Mouse (Mus musculus) layer of hippocampus, adult 9-11 months (tissue): ENCODE results near the gene Dmap1.

Experiments
- DNase-seq: peaks from one replicate; pipeline ENCODE4 v3.0.0; 2022

Dmap1 gene

GRCm38 (mm10) chr4:117681931-117682461 lies at the start of gene Dmap1:
Gene Dmap1, minus strand, starts transcription at chr4:117682273.
- peak; percentile 79 for DNase-seq

GRCm38 (mm10) chr4:117724112-117724511 lies 42.0 kb upstream of the Dmap1 start, which contains the start of gene Gm12845:
Gene Gm12845, plus strand, starts transcription at chr4:117724412.
- DNase-seq: no peak

- no peak for DNase-seq
Observed at GRCm38 (mm10) chr4:117713303-117714098, 31.4 kb upstream of the Dmap1 start.

- no peak for DNase-seq
Observed at GRCm38 (mm10) chr4:117712314-117712713, 30.2 kb upstream of the Dmap1 start.

GRCm38 (mm10) chr4:117708780-117709550 lies 26.9 kb upstream of the Dmap1 start:
- DNase-seq: no peak

- no peak for DNase-seq
Observed at GRCm38 (mm10) chr4:117705361-117705760, 23.3 kb upstream of the Dmap1 start.

- no peak for DNase-seq
Observed at GRCm38 (mm10) chr4:117686354-117686753, 4.3 kb upstream of the Dmap1 start.

GRCm38 (mm10) chr4:117683048-117683768 lies 1.1 kb upstream of the Dmap1 start:
- no peak for DNase-seq

- DNase-seq: no peak
Observed at GRCm38 (mm10) chr4:117682463-117682862, 390 bp upstream of the Dmap1 start.

- DNase-seq: no peak
Observed at GRCm38 (mm10) chr4:117680963-117681362, 1.1 kb downstream of the Dmap1 start.

GRCm38 (mm10) chr4:117676903-117677302 lies 5.2 kb downstream of the Dmap1 start:
- peak; percentile 67 for DNase-seq

GRCm38 (mm10) chr4:117673901-117674300 lies 8.2 kb downstream of the Dmap1 start:
- no peak for DNase-seq

- DNase-seq: no peak
Observed at GRCm38 (mm10) chr4:117672042-117672441, 10.0 kb downstream of the Dmap1 start.

GRCm38 (mm10) chr4:117669874-117670273 lies 12.2 kb downstream of the Dmap1 start:
- DNase-seq: no peak

- DNase-seq: no peak
Observed at GRCm38 (mm10) chr4:117666054-117666453, 16.0 kb downstream of the Dmap1 start.

- peak; percentile 61 for DNase-seq
Observed at GRCm38 (mm10) chr4:117665531-117665930, 16.5 kb downstream of the Dmap1 start.

GRCm38 (mm10) chr4:117664411-117665137 lies 17.5 kb downstream of the Dmap1 start:
- no peak for DNase-seq

- DNase-seq: no peak
Observed at GRCm38 (mm10) chr4:117660001-117660400, 22.1 kb downstream of the Dmap1 start.

GRCm38 (mm10) chr4:117658582-117659444 lies 23.3 kb downstream of the Dmap1 start:
- no peak for DNase-seq

- DNase-seq: peak; percentile 88
Observed at GRCm38 (mm10) chr4:117657646-117658045, 24.4 kb downstream of the Dmap1 start.

- DNase-seq: no peak
Observed at GRCm38 (mm10) chr4:117656961-117657360, 25.1 kb downstream of the Dmap1 start.
